Mouse (Mus musculus) urinary bladder, postnatal 0 days (tissue): ENCODE measurements around the gene Maff. TPM values are rescaled to one million over a fixed set of nuclear protein-coding genes. Genes with fewer than 3 reads are reported as not detected.

Experiments
- microRNA counts: library from miRNA; unstranded; fragments of <30 nt; microRNA quantifications from one replicate; lab custom pipeline; 2016
- microRNA-seq: library from miRNA; unstranded; fragments of <30 nt; microRNA quantifications from one replicate; pipeline ENCODE4, GENCODE M21; 2016
- polyA plus RNA-seq: library from polyadenylated mRNA; unstranded; fragments of >200 nt; fragmentation: Nextera tagmentation; extraction: Ambion mirVana; gene quantifications from 2 replicates; pipeline ENCODE4 v1.2.1, GENCODE M21; 2015

The Maff gene
- polyA plus RNA-seq = 6.4 and 10.1 TPM in 2 replicates

GRCm38 (mm10) chr15:79346051-79346793 is at the start of gene Maff:
Gene Maff (plus strand): TSS chr15:79346621.

GRCm38 (mm10) chr15:79328058-79328938 is 18.1 kb upstream of the Maff start, which contains the start of gene Pla2g6:
Gene Pla2g6 (minus strand): TSS chr15:79328390.

GRCm38 (mm10) chr15:79402836-79403762 is 56.7 kb downstream of the Maff start, which contains the start of gene Tmem184b:
Gene Tmem184b (minus strand): TSS chr15:79403569.

MicroRNA genes within 50 kb of the gene (microRNA counts, 519-probe panel; counts per million panel counts)
- microRNA mmu-miR-1943 (lab: Ali Mortazavi, UCI) = not detected

Small RNA genes within 50 kb of the gene (microRNA-seq; reads per million reads assigned to microRNA genes)
- gene Mir1943 = 4.0 reads per million, percentile 6 among the genes with 10 or more reads in this experiment

Other genes starting within 250 kb of the Maff start
- gene Micall1, start 237.7 kb upstream of the Maff start, polyA plus RNA-seq = 22.6 and 23.7 TPM in 2 replicates
- 249 and 260 TPM in 2 replicates for gene Polr2f, start 205.6 kb upstream of the Maff start, polyA plus RNA-seq
- 7.5 and 8.7 TPM in 2 replicates for gene 1700088E04Rik, start 205.4 kb upstream of the Maff start, polyA plus RNA-seq
- 1.3 and 1.8 TPM in 2 replicates for gene Sox10, start 181.4 kb upstream of the Maff start, polyA plus RNA-seq
- gene Pick1, start 117.4 kb upstream of the Maff start, polyA plus RNA-seq = 17.8 and 18.8 TPM in 2 replicates
- 0.34 and 0.49 TPM in 2 replicates for gene Gm49486, start 117.2 kb upstream of the Maff start, polyA plus RNA-seq
- gene Slc16a8, start 91.9 kb upstream of the Maff start, polyA plus RNA-seq = 0.21 and 0.25 TPM in 2 replicates
- 0.98 and 1.1 TPM in 2 replicates for gene Baiap2l2, start 61.1 kb upstream of the Maff start, polyA plus RNA-seq
- 8.2 and 8.4 TPM in 2 replicates for gene Pla2g6, start 18.2 kb upstream of the Maff start, polyA plus RNA-seq
- gene Tmem184b, start 56.9 kb downstream of the Maff start, polyA plus RNA-seq = 43.4 and 48.3 TPM in 2 replicates
- 41.8 and 51.8 TPM in 2 replicates for gene Csnk1e, start 108.9 kb downstream of the Maff start, polyA plus RNA-seq
- 0.07 TPM in 1 of 2 replicates, not detected in the other for gene Kcnj4, start 158.6 kb downstream of the Maff start, polyA plus RNA-seq
- 141 and 162 TPM in 2 replicates for gene Kdelr3, start 169.8 kb downstream of the Maff start, polyA plus RNA-seq
- 18.3 and 22.5 TPM in 2 replicates for gene Ddx17, start 200.1 kb downstream of the Maff start, polyA plus RNA-seq